Mouse (Mus musculus) intestine, embryonic 14.5 days (tissue): ENCODE measurements around the gene Cyp2f2. TPM values are rescaled to one million over a fixed set of nuclear protein-coding genes. Genes with fewer than 3 reads are reported as not detected.

Experiments used
- ATAC-seq: fragments of 200-750 bp; cut with Nextera tagmentation; replicated peaks from 2 replicates; pipeline ENCODE4 v1.8.0; 2017; ENCODE audit warnings: low read depth, moderate number of reproducible peaks, moderate TSS enrichment, moderate library complexity; ENCODE audit not compliant: low FRiP score, low TSS enrichment
- DNase-seq: peaks from one replicate; pipeline ENCODE4 v3.0.0-alpha.2; 2018; ENCODE audit warnings: low spot score
- H3K27ac ChIP-seq: fragments of 300-500 bp; sonication (generic); 2 replicates; pipeline ENCODE4 v1.5.1; 2014; ENCODE audit warnings: low read depth, mild to moderate bottlenecking, control low read depth
- H3K27me3 ChIP-seq: fragments of 300-500 bp; sonication (generic); replicated peaks from 2 replicates; pipeline ENCODE4 v1.6.1; 2014; ENCODE audit warnings: low read length, control low read depth; ENCODE audit not compliant: control insufficient read depth, insufficient read depth
- H3K36me3 ChIP-seq: fragments of 300-500 bp; sonication (generic); 2 replicates; pipeline ENCODE4 v1.6.1; 2014; ENCODE audit warnings: low read length, control low read depth; ENCODE audit not compliant: control insufficient read depth, insufficient read depth
- H3K4me1 ChIP-seq: fragments of 300-500 bp; sonication (generic); replicated peaks from 2 replicates; pipeline ENCODE4 v1.6.1; 2014; ENCODE audit warnings: low read length, control low read depth, mixed read lengths; ENCODE audit not compliant: control insufficient read depth, insufficient read depth
- H3K4me2 ChIP-seq: fragments of 300-500 bp; sonication (generic); 2 replicates; pipeline ENCODE4 v1.6.1; 2014; ENCODE audit warnings: low read length
- H3K4me3 ChIP-seq: fragments of 300-500 bp; sonication (generic); 2 replicates; pipeline ENCODE4 v1.5.1; 2014; ENCODE audit warnings: low read depth, low read length, control low read depth, mixed read lengths
- H3K9ac ChIP-seq: fragments of 300-500 bp; sonication (generic); 2 replicates; pipeline ENCODE4 v1.6.1; 2014; ENCODE audit warnings: mild to moderate bottlenecking, low read length
- H3K9me3 ChIP-seq: fragments of 300-500 bp; sonication (generic); 2 replicates; pipeline ENCODE4 v1.6.1; 2016; ENCODE audit warnings: low read length, control low read depth; ENCODE audit not compliant: control insufficient read depth
- WGBS: fragments of 180-500 bp; shearing (Covaris S2); extraction: QIAGEN DNeasy Blood & Tissue Kit; methylation state at CpG from one replicate; pipeline ENCODE4 v1.1.7; 2014; 5-methylcytosine and 5-hydroxymethylcytosine counted together
- polyA plus RNA-seq: library from polyadenylated mRNA; unstranded; fragments of >200 nt; fragmentation: Nextera tagmentation; extraction: Ambion mirVana; gene quantifications from 2 replicates; pipeline ENCODE4 v1.2.1, GENCODE M21; 2014

Gene Cyp2f2
- not detected in 2 replicates for polyA plus RNA-seq

GRCm38 (mm10) chr7:27119676-27120075, at the start of gene Cyp2f2:
Cyp2f2 (plus strand) TSS chr7:27119909.
- Histone ChIP-seq H3K36me3 (no peaks in the 10 kb centered on the region), H3K9me3 (no peaks in the 10 kb centered on the region), H3K4me1 (no peaks in the 10 kb centered on the region), H3K4me2 (no peak within 1 kb of the TSS), H3K27ac (no peak within 1 kb of the TSS), H3K9ac (no peak within 1 kb of the TSS), H3K27me3 (no peaks in the 10 kb centered on the region), H3K4me3 (no peak within 1 kb of the TSS)
- ATAC-seq (no peak), DNase-seq (no peak)

- H3K4me2 ChIP-seq = no peak overlapping the region
- no peaks in the 10 kb centered on the region for H3K27me3 ChIP-seq
- 92% methylated on average over 1 of the region's 1 CpGs for WGBS
- no peak overlapping the region for H3K9ac ChIP-seq
- H3K4me1 ChIP-seq = no peaks in the 10 kb centered on the region
- no peaks in the 10 kb centered on the region for H3K9me3 ChIP-seq
- no peak overlapping the region for H3K4me3 ChIP-seq
- no peak for DNase-seq
- no peaks in the 10 kb centered on the region for H3K36me3 ChIP-seq
- no peak overlapping the region for H3K27ac ChIP-seq
- ATAC-seq = no peak
Observed at GRCm38 (mm10) chr7:27078641-27079040, 41.1 kb upstream of the Cyp2f2 start.

- Histone ChIP-seq H3K4me2 (no peak overlapping the region), H3K27ac (no peak overlapping the region), H3K4me1 (no peaks in the 10 kb centered on the region), H3K4me3 (no peak overlapping the region), H3K9ac (no peak overlapping the region), H3K27me3 (no peaks in the 10 kb centered on the region), H3K9me3 (no peaks in the 10 kb centered on the region), H3K36me3 (no peaks in the 10 kb centered on the region)
- no peak for DNase-seq
- no peak for ATAC-seq
- 25% methylated on average over 2 of the region's 2 CpGs for WGBS
Observed at GRCm38 (mm10) chr7:27081625-27082024, 38.1 kb upstream of the Cyp2f2 start.

GRCm38 (mm10) chr7:27091039-27091438, 28.7 kb upstream of the Cyp2f2 start:
- no peaks in the 10 kb centered on the region for H3K4me1 ChIP-seq
- DNase-seq = no peak

GRCm38 (mm10) chr7:27092038-27092703, 27.5 kb upstream of the Cyp2f2 start:
- ATAC-seq (no peak), DNase-seq (no peak)
- Histone ChIP-seq H3K27me3 (no peaks in the 10 kb centered on the region), H3K9me3 (no peaks in the 10 kb centered on the region), H3K36me3 (no peaks in the 10 kb centered on the region), H3K4me3 (no peak overlapping the region), H3K4me1 (no peaks in the 10 kb centered on the region), H3K4me2 (no peak overlapping the region), H3K27ac (no peak overlapping the region), H3K9ac (no peak overlapping the region)
- WGBS = 58% methylated on average over 7 of the region's 7 CpGs

More at GRCm38 (mm10) chr7:27091039-27091438, 28.7 kb upstream of the Cyp2f2 start:
- H3K27ac ChIP-seq = no peak overlapping the region
- H3K9ac ChIP-seq = no peak overlapping the region
- H3K36me3 ChIP-seq = no peaks in the 10 kb centered on the region
- H3K9me3 ChIP-seq = no peaks in the 10 kb centered on the region
- 79% methylated on average over 4 of the region's 4 CpGs for WGBS
- no peak overlapping the region for H3K4me3 ChIP-seq
- no peak for ATAC-seq
- H3K4me2 ChIP-seq = no peak overlapping the region
- H3K27me3 ChIP-seq = no peaks in the 10 kb centered on the region

- Histone ChIP-seq H3K9me3 (no peaks in the 10 kb centered on the region), H3K4me2 (no peak overlapping the region), H3K27ac (no peak overlapping the region), H3K4me3 (no peak overlapping the region), H3K9ac (no peak overlapping the region), H3K4me1 (no peaks in the 10 kb centered on the region), H3K36me3 (no peaks in the 10 kb centered on the region), H3K27me3 (no peaks in the 10 kb centered on the region)
- ATAC-seq = no peak
- DNase-seq = no peak
- 48% methylated on average over 1 of the region's 1 CpGs for WGBS
Observed at GRCm38 (mm10) chr7:27092882-27093281, 26.8 kb upstream of the Cyp2f2 start.

GRCm38 (mm10) chr7:27104882-27105281, 14.8 kb upstream of the Cyp2f2 start:
- H3K4me1 ChIP-seq = no peaks in the 10 kb centered on the region
- H3K36me3 ChIP-seq = no peaks in the 10 kb centered on the region
- no peaks in the 10 kb centered on the region for H3K27me3 ChIP-seq
- H3K9me3 ChIP-seq = peaks cover 2% of the 10 kb centered on the region; the same call in 1 of the 2 replicates
- no peak for ATAC-seq
- WGBS = 74% methylated on average over 5 of the region's 5 CpGs
- H3K4me2 ChIP-seq = no peak overlapping the region
- H3K4me3 ChIP-seq = no peak overlapping the region
- H3K27ac ChIP-seq = no peak overlapping the region
- no peak overlapping the region for H3K9ac ChIP-seq
- no peak for DNase-seq

GRCm38 (mm10) chr7:27110327-27110726, 9.4 kb upstream of the Cyp2f2 start:
- H3K4me2 ChIP-seq = no peak overlapping the region
- no peak overlapping the region for H3K4me3 ChIP-seq
- peaks cover 2% of the 10 kb centered on the region; the same call in 1 of the 2 replicates for H3K9me3 ChIP-seq
- no peak overlapping the region for H3K27ac ChIP-seq
- H3K4me1 ChIP-seq = no peaks in the 10 kb centered on the region
- no peaks in the 10 kb centered on the region for H3K27me3 ChIP-seq
- ATAC-seq (no peak), DNase-seq (no peak)
- no peak overlapping the region for H3K9ac ChIP-seq
- H3K36me3 ChIP-seq = no peaks in the 10 kb centered on the region

GRCm38 (mm10) chr7:27111038-27111437, 8.7 kb upstream of the Cyp2f2 start:
- no peak overlapping the region for H3K27ac ChIP-seq
- no peak for ATAC-seq
- no peaks in the 10 kb centered on the region for H3K36me3 ChIP-seq
- no peak overlapping the region for H3K9ac ChIP-seq
- peaks cover 2% of the 10 kb centered on the region; the same call in 1 of the 2 replicates for H3K9me3 ChIP-seq
- WGBS = 83% methylated on average over 1 of the region's 1 CpGs
- no peak overlapping the region for H3K4me3 ChIP-seq
- H3K4me2 ChIP-seq = no peak overlapping the region
- DNase-seq = no peak
- H3K27me3 ChIP-seq = no peaks in the 10 kb centered on the region
- no peaks in the 10 kb centered on the region for H3K4me1 ChIP-seq
